In genomic region chr7:63887602-63888123, GRCm38 (mm10) we compare ENCODE assay signal across 23 mouse cellular contexts. TPM values are rescaled to one million over a fixed set of nuclear protein-coding genes. Genes with fewer than 3 reads are reported as not detected.
A peak's percentile ranks its signal among the peaks of the same experiment; 100 is the strongest.
DNase-seq lines count a peak whose midpoint lies in the region; ATAC-seq and TF ChIP-seq lines count a peak whose summit lies in the region.
"Had no signal": no experiment of that assay in that cellular context is flagged by ENCODE, and none has a peak within 500 bp of the region (broad histone marks: within the 10 kb centered on the region; RNA-seq: fewer than 3 reads in every experiment).

No protein-coding gene starts in this region.

- H3K4me2 ChIP-seq in heart, embryonic 16.5 days (ENCODE audit: low read depth, low read length) = no peak overlapping the region
- no peak overlapping the region for H3K4me2 ChIP-seq in heart, embryonic 11.5 days
- H3K4me2 ChIP-seq in lung, postnatal 0 days (replicated peaks; ENCODE audit: low read depth, low read length) = no peak overlapping the region
- no peak overlapping the region for H3K4me2 ChIP-seq in stomach, postnatal 0 days (replicated peaks; ENCODE audit: low read depth)
- H3K4me2 ChIP-seq: hindbrain, embryonic 13.5 days; limb, embryonic 12.5 days; liver, embryonic 13.5 days; midbrain, embryonic 13.5 days had no signal

- 81% methylated on average over 10 of the region's 10 CpGs for WGBS in heart, embryonic 16.5 days
- 81% methylated on average over 10 of the region's 10 CpGs for WGBS in heart, embryonic 11.5 days (ENCODE audit: insufficient replicate concordance)
- 80% methylated on average over 10 of the region's 10 CpGs for WGBS in lung, postnatal 0 days
- 78% methylated on average over 10 of the region's 10 CpGs for WGBS in stomach, postnatal 0 days

- TF ChIP-seq CTCF in lung, postnatal 0 days (IDR thresholded peaks at IDR 0.05) = no peak
- no peak for TF ChIP-seq CTCF in stomach, postnatal 0 days (IDR thresholded peaks at IDR 0.05; ENCODE audit: low read depth)

- DNase-seq in cerebellum, adult 9-10 months = peak; percentile 43
- no peak for DNase-seq in cerebellum, postnatal 4 days (ENCODE audit: low spot score in 2 of 2)
- DNase-seq in lung, postnatal 0 days (ENCODE audit: low spot score) = no peak
- DNase-seq in lung, postnatal 14 days = no peak
- no peak for DNase-seq in stomach, postnatal 0 days (ENCODE audit: low spot score)
- no peak for DNase-seq in left cerebral cortex, adult 9 months (ENCODE audit: low spot score in 2 of 2)
- DNase-seq: adrenal gland, postnatal 10 days; cerebellum, adult 9-11 months; gastrocnemius, postnatal 36 days; layer of hippocampus, postnatal 36 days; liver, embryonic 13.5 days; lung, adult 2 months; thymus, postnatal 14 days had no signal

- no peak for ATAC-seq in heart, embryonic 16.5 days (replicated peaks; ENCODE audit: extremely low read depth, insufficient read depth, low FRiP score)
- ATAC-seq in heart, embryonic 11.5 days (replicated peaks; ENCODE audit: insufficient number of reproducible peaks, low FRiP score, low TSS enrichment) = no peak
- no peak for ATAC-seq in lung, postnatal 0 days
- ATAC-seq in stomach, postnatal 0 days (ENCODE audit: low FRiP score, low TSS enrichment) = no peak
- ATAC-seq: forebrain, embryonic 14.5 days; midbrain, embryonic 13.5 days had no signal

- no peak overlapping the region for H3K4me3 ChIP-seq in heart, embryonic 16.5 days (ENCODE audit: low read length)
- no peak overlapping the region for H3K4me3 ChIP-seq in heart, embryonic 11.5 days (ENCODE audit: low read depth, low read length)
- no peak overlapping the region for H3K4me3 ChIP-seq in lung, postnatal 0 days (ENCODE audit: low read depth, low read length)
- H3K4me3 ChIP-seq in stomach, postnatal 0 days (ENCODE audit: low read depth, low read length) = no peak overlapping the region
- H3K4me3 ChIP-seq: hindbrain, embryonic 13.5 days; limb, embryonic 12.5 days; liver, embryonic 13.5 days; megakaryocyte, embryonic 14.5 days; midbrain, embryonic 13.5 days had no signal

- H3K9me3 ChIP-seq in heart, embryonic 16.5 days (replicated peaks; ENCODE audit: control insufficient read depth, low read length) = no peaks in the 10 kb centered on the region
- no peaks in the 10 kb centered on the region for H3K9me3 ChIP-seq in heart, embryonic 11.5 days (replicated peaks; ENCODE audit: control insufficient read depth, low read length)
- H3K9me3 ChIP-seq in lung, postnatal 0 days (ENCODE audit: low read length) = no peaks in the 10 kb centered on the region
- H3K9me3 ChIP-seq in stomach, postnatal 0 days (ENCODE audit: control insufficient read depth, low read length) = no peaks in the 10 kb centered on the region
- H3K9me3 ChIP-seq: G1E; hindbrain, embryonic 13.5 days; limb, embryonic 12.5 days; liver, embryonic 13.5 days; megakaryocyte, embryonic 14.5 days; midbrain, embryonic 13.5 days had no signal

- H3K27me3 ChIP-seq in heart, embryonic 16.5 days (ENCODE audit: control insufficient read depth, insufficient read depth, low read length) = no peaks in the 10 kb centered on the region
- no peaks in the 10 kb centered on the region for H3K27me3 ChIP-seq in heart, embryonic 11.5 days (ENCODE audit: control insufficient read depth, insufficient read depth, low read length)
- no peaks in the 10 kb centered on the region for H3K27me3 ChIP-seq in lung, postnatal 0 days (replicated peaks; ENCODE audit: insufficient read depth, low read length)
- no peaks in the 10 kb centered on the region for H3K27me3 ChIP-seq in stomach, postnatal 0 days (ENCODE audit: control insufficient read depth, insufficient read depth, low read length)
- H3K27me3 ChIP-seq: hindbrain, embryonic 13.5 days; limb, embryonic 12.5 days; liver, embryonic 13.5 days; midbrain, embryonic 13.5 days had no signal

- no peak overlapping the region for H3K9ac ChIP-seq in heart, embryonic 16.5 days (ENCODE audit: low read length)
- no peak overlapping the region for H3K9ac ChIP-seq in heart, embryonic 11.5 days (ENCODE audit: low read depth, low read length)
- H3K9ac ChIP-seq in lung, postnatal 0 days (replicated peaks; ENCODE audit: low read depth) = no peak overlapping the region
- H3K9ac ChIP-seq in stomach, postnatal 0 days (ENCODE audit: low read length) = no peak overlapping the region
- H3K9ac ChIP-seq: hindbrain, embryonic 13.5 days; limb, embryonic 12.5 days; liver, embryonic 13.5 days; midbrain, embryonic 13.5 days had no signal

- no peak for TF ChIP-seq EP300 in lung, postnatal 0 days (IDR thresholded peaks at IDR 0.05)
- TF ChIP-seq EP300 in stomach, postnatal 0 days (optimal IDR thresholded peaks at IDR 0.05) = no peak

- H3K27ac ChIP-seq in heart, embryonic 16.5 days (ENCODE audit: low read length) = peak overlapping the region; percentile 51
- H3K27ac ChIP-seq in heart, embryonic 11.5 days (ENCODE audit: low read depth, low read length) = no peak overlapping the region
- peak overlapping the region; percentile 27 for H3K27ac ChIP-seq in lung, postnatal 0 days (ENCODE audit: low read length)
- H3K27ac ChIP-seq in stomach, postnatal 0 days (replicated peaks) = 0 out of 2 replicates have a peak overlapping the region, but pooled peaks have one; percentile 4
- H3K27ac ChIP-seq: hindbrain, embryonic 13.5 days; limb, embryonic 12.5 days; liver, embryonic 13.5 days; midbrain, embryonic 13.5 days had no signal

- H3K4me1 ChIP-seq in heart, embryonic 16.5 days (ENCODE audit: control insufficient read depth, insufficient read depth, low read length) = peaks cover 19% of the 10 kb centered on the region
- H3K4me1 ChIP-seq in heart, embryonic 11.5 days (ENCODE audit: control insufficient read depth, insufficient read depth, low read length) = peaks cover 7% of the 10 kb centered on the region
- peaks cover 9% of the 10 kb centered on the region for H3K4me1 ChIP-seq in lung, postnatal 0 days (ENCODE audit: insufficient read depth, low read depth, low read length)
- H3K4me1 ChIP-seq in stomach, postnatal 0 days (replicated peaks; ENCODE audit: control insufficient read depth, insufficient read depth) = no peaks in the 10 kb centered on the region
- H3K4me1 ChIP-seq: limb, embryonic 12.5 days had no signal

- peaks cover 19% of the 10 kb centered on the region for H3K36me3 ChIP-seq in heart, embryonic 16.5 days (ENCODE audit: control insufficient read depth, insufficient read depth)
- H3K36me3 ChIP-seq in heart, embryonic 11.5 days (ENCODE audit: control insufficient read depth, insufficient read depth, low read length) = 0 out of 2 replicates have a peak, but pooled peaks cover 2% of the 10 kb centered on the region
- H3K36me3 ChIP-seq in lung, postnatal 0 days (ENCODE audit: insufficient read depth, low read length) = peaks cover 15% of the 10 kb centered on the region; the same call in 1 of the 2 replicates
- H3K36me3 ChIP-seq in stomach, postnatal 0 days (ENCODE audit: control insufficient read depth, insufficient read depth, low read length) = peaks cover 8% of the 10 kb centered on the region

RNA-seq across cellular contexts. Expression of gene E030018B13Rik, which starts 29.0 kb away (rescaled TPM):
- polyA plus RNA-seq in heart, embryonic 16.5 days (2015; fragmentation: Nextera tagmentation; extraction: Ambion mirVana) = 0.18 TPM in 1 of 2 replicates, not detected in the other
- polyA plus RNA-seq in heart, embryonic 11.5 days (2014; fragmentation: Nextera tagmentation; extraction: Ambion mirVana) = not detected in 2 replicates
- 0.18 and 0.27 TPM in 2 replicates for polyA plus RNA-seq in lung, postnatal 0 days (2015; fragmentation: Nextera tagmentation; extraction: Ambion mirVana)
- not detected in 2 replicates for polyA plus RNA-seq in stomach, postnatal 0 days (2015; fragmentation: Nextera tagmentation; extraction: Ambion mirVana)
- polyA plus RNA-seq: cortical plate, adult 2 months; embryonic facial prominence, embryonic 14.5 days; forebrain, embryonic 14.5 days; G1E; hindbrain, embryonic 13.5 days; limb, embryonic 12.5 days; liver, embryonic 13.5 days; lung, adult 2 months had no signal

RNA-seq across cellular contexts. Expression of gene Klf13, which starts 51.1 kb away (rescaled TPM):
- polyA plus RNA-seq in heart, embryonic 16.5 days (2015; fragmentation: Nextera tagmentation; extraction: Ambion mirVana) = 24.2 and 26.7 TPM in 2 replicates
- polyA plus RNA-seq in heart, embryonic 11.5 days (2014; fragmentation: Nextera tagmentation; extraction: Ambion mirVana) = 16.3 and 18.8 TPM in 2 replicates
- 78.2 and 89.0 TPM in 2 replicates for polyA plus RNA-seq in lung, postnatal 0 days (2015; fragmentation: Nextera tagmentation; extraction: Ambion mirVana)
- 25.0 and 26.9 TPM in 2 replicates for polyA plus RNA-seq in stomach, postnatal 0 days (2015; fragmentation: Nextera tagmentation; extraction: Ambion mirVana)
